Mouse (Mus musculus): ENCODE measurements around the gene Nt5c2. TPM values are rescaled to one million over a fixed set of nuclear protein-coding genes. Genes with fewer than 3 reads are reported as not detected.

The Nt5c2 gene
- polyA plus RNA-seq, 1 experiment from 2014 or later = 36.1 TPM

DNA sequence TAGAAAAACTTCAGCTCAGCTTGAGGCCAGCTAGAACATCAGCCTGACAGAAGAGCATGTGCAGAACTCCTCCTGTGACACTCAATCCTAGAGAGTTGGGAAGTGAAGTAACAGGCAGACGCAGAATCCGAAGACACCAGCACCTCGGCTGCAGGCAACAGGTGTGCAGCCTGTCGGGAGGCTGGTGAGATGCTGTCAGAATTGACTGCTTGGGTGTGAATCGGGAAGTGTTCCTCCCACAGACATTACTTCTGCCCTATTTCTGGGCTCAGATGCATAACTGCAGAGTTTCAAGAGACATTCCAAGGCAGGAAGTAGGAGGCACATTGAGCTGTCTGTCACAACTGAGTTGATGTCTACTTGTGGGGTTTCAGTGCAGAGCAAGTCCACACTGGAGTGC is 180.7 kb downstream of the Nt5c2 start:
- H3K4me3 ChIP-seq (ENCODE audit: low read depth, low read length) = no peak overlapping the region
- DNase-seq = no peak
- H3K4me2 ChIP-seq (ENCODE audit: low read depth, low read length) = no peak overlapping the region
- H3K9me3 ChIP-seq (ENCODE audit: low read length) = no peaks in the 10 kb centered on the region
- H3K36me3 ChIP-seq (replicated peaks; ENCODE audit: insufficient read depth, low read length) = no peaks in the 10 kb centered on the region
- H3K27ac ChIP-seq (ENCODE audit: low read depth) = no peak overlapping the region
- 84% methylated on average over 5 of the region's 5 CpGs for WGBS (ENCODE audit: insufficient replicate concordance)
- ATAC-seq = no peak
- no peak overlapping the region for H3K9ac ChIP-seq (replicated peaks)
- H3K27me3 ChIP-seq (ENCODE audit: insufficient read depth, low read length) = no peaks in the 10 kb centered on the region
- H3K4me1 ChIP-seq (ENCODE audit: insufficient read depth) = no peaks in the 10 kb centered on the region
- TF ChIP-seq EP300 (IDR thresholded peaks at IDR 0.05; ENCODE audit: low read depth) = no peak
- TF ChIP-seq CTCF (IDR thresholded peaks at IDR 0.05; ENCODE audit: low read depth) = no peak

Other genes starting within 250 kb of the Nt5c2 start
- gene Ina, start 455 bp downstream of the Nt5c2 start, polyA plus RNA-seq (2015; fragmentation: Nextera tagmentation; extraction: Ambion mirVana) = not detected in 2 replicates
- gene Pcgf6, start 35.8 kb upstream of the Nt5c2 start, polyA plus RNA-seq (2015; fragmentation: Nextera tagmentation; extraction: Ambion mirVana) = 7.7 and 8.0 TPM in 2 replicates
- 2.1 and 2.3 TPM in 2 replicates for gene Taf5, start 52.6 kb upstream of the Nt5c2 start, polyA plus RNA-seq (2015; fragmentation: Nextera tagmentation; extraction: Ambion mirVana)
- gene Usmg5, start 75.5 kb upstream of the Nt5c2 start, polyA plus RNA-seq (2015; fragmentation: Nextera tagmentation; extraction: Ambion mirVana) = 1,395 and 1,426 TPM in 2 replicates
- gene Pdcd11, start 75.6 kb upstream of the Nt5c2 start, polyA plus RNA-seq (2015; fragmentation: Nextera tagmentation; extraction: Ambion mirVana) = 3.0 and 3.3 TPM in 2 replicates
- gene Calhm2, start 123.1 kb upstream of the Nt5c2 start, polyA plus RNA-seq (2015; fragmentation: Nextera tagmentation; extraction: Ambion mirVana) = 2.0 and 2.6 TPM in 2 replicates
- not detected in 2 replicates for gene Calhm1, start 129.1 kb upstream of the Nt5c2 start, polyA plus RNA-seq (2015; fragmentation: Nextera tagmentation; extraction: Ambion mirVana)
- gene Calhm3, start 142.6 kb upstream of the Nt5c2 start, polyA plus RNA-seq (2015; fragmentation: Nextera tagmentation; extraction: Ambion mirVana) = not detected in 2 replicates
- 0.76 and 0.89 TPM in 2 replicates for gene Neurl1a, start 163.7 kb upstream of the Nt5c2 start, polyA plus RNA-seq (2015; fragmentation: Nextera tagmentation; extraction: Ambion mirVana)

Measured in liver, postnatal 0 days (tissue).